In genomic region chr8:83082251-83082650, GRCm38 (mm10) we compare ENCODE assay signal across 12 mouse cellular contexts.
"Had no signal": no experiment of that assay in that cellular context is flagged by ENCODE, and none has a peak within 500 bp of the region (broad histone marks: within the 10 kb centered on the region; RNA-seq: fewer than 3 reads in every experiment).

No protein-coding gene starts in this region.

- DNase-seq: gastrocnemius, adult 2 months; gastrocnemius, postnatal 10 days; gastrocnemius, postnatal 25 days; heart, postnatal 10 days; heart, postnatal 4 days; kidney, adult 11 months; kidney, adult 2 months; kidney, adult 9 months; kidney, postnatal 25 days; kidney, postnatal 4 days; liver; liver, embryonic 13.5 days had no signal
